Mouse (Mus musculus): ENCODE data around the gene Gpr89. TPM values are rescaled to one million over a fixed set of nuclear protein-coding genes. Genes with fewer than 3 reads are reported as not detected.

Gpr89 gene
- polyA plus RNA-seq (2015; fragmentation: Nextera tagmentation; extraction: Ambion mirVana) = 38.5 and 41.6 TPM in 2 replicates

- H3K9ac ChIP-seq = peak within 1 kb of the TSS; percentile 91
- whole genome bisulfite sequencing = under 1% methylated on average over 40 of the region's 40 CpGs
- H3K4me2 ChIP-seq = peak within 1 kb of the TSS; percentile 71
- H3K36me3 ChIP-seq = no peaks in the 10 kb centered on the region
- peak; percentile 98 for ATAC-seq (ENCODE audit: low FRiP score, low read depth)
- peaks cover 15% of the 10 kb centered on the region for H3K4me1 ChIP-seq (replicated peaks)
- peaks cover 10% of the 10 kb centered on the region; the same call in 1 of the 2 replicates for H3K27me3 ChIP-seq
- peak within 1 kb of the TSS; percentile 71 for H3K27ac ChIP-seq (replicated peaks)
- no peaks in the 10 kb centered on the region for H3K9me3 ChIP-seq
- H3K4me3 ChIP-seq = peak within 1 kb of the TSS; percentile 86
Measured at GRCm38 (mm10) chr3:96904851-96905541, at the start of gene Gpr89. Gene Gpr89 (minus strand): TSS chr3:96905346.

GRCm38 (mm10) chr3:96953489-96954233 lies 48.5 kb upstream of the Gpr89 start:
- no peaks in the 10 kb centered on the region for H3K9me3 ChIP-seq
- ATAC-seq (ENCODE audit: low FRiP score, low read depth) = no peak
- H3K9ac ChIP-seq = no peak overlapping the region
- H3K4me1 ChIP-seq (replicated peaks) = no peaks in the 10 kb centered on the region
- H3K4me3 ChIP-seq = no peak overlapping the region
- no peaks in the 10 kb centered on the region for H3K27me3 ChIP-seq
- H3K36me3 ChIP-seq = no peaks in the 10 kb centered on the region
- peak overlapping the region; percentile 7; the same call in 1 of the 2 replicates for H3K4me2 ChIP-seq
- 44% methylated on average over 14 of the region's 14 CpGs for WGBS
- no peak overlapping the region for H3K27ac ChIP-seq (replicated peaks)

- H3K36me3 ChIP-seq = no peaks in the 10 kb centered on the region
- no peaks in the 10 kb centered on the region for H3K27me3 ChIP-seq
- no peak overlapping the region for H3K4me2 ChIP-seq
- no peaks in the 10 kb centered on the region for H3K9me3 ChIP-seq
- H3K4me3 ChIP-seq = no peak overlapping the region
- ATAC-seq (ENCODE audit: low FRiP score, low read depth) = no peak
- 89% methylated on average over 2 of the region's 2 CpGs for WGBS
- H3K9ac ChIP-seq = no peak overlapping the region
- H3K27ac ChIP-seq (replicated peaks) = no peak overlapping the region
- peaks cover 14% of the 10 kb centered on the region for H3K4me1 ChIP-seq (replicated peaks)
Measured at GRCm38 (mm10) chr3:96942706-96943105, 37.6 kb upstream of the Gpr89 start.

- H3K9me3 ChIP-seq = no peaks in the 10 kb centered on the region
- H3K4me3 ChIP-seq = peak overlapping the region; percentile 26
- peak overlapping the region; percentile 51 for H3K4me2 ChIP-seq
- H3K27ac ChIP-seq (replicated peaks) = no peak overlapping the region
- peak; percentile 88 for ATAC-seq (ENCODE audit: low FRiP score, low read depth)
- H3K9ac ChIP-seq = no peak overlapping the region
- H3K4me1 ChIP-seq (replicated peaks) = peaks cover 22% of the 10 kb centered on the region
- WGBS = 7% methylated on average over 11 of the region's 11 CpGs
- H3K27me3 ChIP-seq = 0 out of 2 replicates have a peak, but pooled peaks cover 5% of the 10 kb centered on the region
- H3K36me3 ChIP-seq = no peaks in the 10 kb centered on the region
Measured at GRCm38 (mm10) chr3:96938738-96939137, 33.6 kb upstream of the Gpr89 start.

- Histone ChIP-seq H3K36me3 (no peaks in the 10 kb centered on the region), H3K4me2 (peak overlapping the region; percentile 9; the same call in 1 of the 2 replicates), H3K27ac (replicated peaks) (peak overlapping the region; percentile 28; the same call in 1 of the 2 replicates), H3K9me3 (no peaks in the 10 kb centered on the region), H3K4me1 (replicated peaks) (peaks cover 22% of the 10 kb centered on the region), H3K4me3 (no peak overlapping the region), H3K27me3 (0 out of 2 replicates have a peak, but pooled peaks cover 5% of the 10 kb centered on the region), H3K9ac (no peak overlapping the region)
- ATAC-seq (ENCODE audit: low FRiP score, low read depth) = peak; percentile 80
- 4% methylated on average over 5 of the region's 5 CpGs for WGBS
Measured at GRCm38 (mm10) chr3:96937606-96938005, 32.5 kb upstream of the Gpr89 start.

GRCm38 (mm10) chr3:96936241-96936640 lies 31.1 kb upstream of the Gpr89 start:
- Histone ChIP-seq H3K36me3 (no peaks in the 10 kb centered on the region), H3K9ac (no peak overlapping the region), H3K27me3 (0 out of 2 replicates have a peak, but pooled peaks cover 5% of the 10 kb centered on the region), H3K4me3 (no peak overlapping the region), H3K27ac (replicated peaks) (no peak overlapping the region), H3K9me3 (no peaks in the 10 kb centered on the region), H3K4me2 (no peak overlapping the region), H3K4me1 (replicated peaks) (peaks cover 25% of the 10 kb centered on the region)
- no peak for ATAC-seq (ENCODE audit: low FRiP score, low read depth)
- 8% methylated on average over 6 of the region's 6 CpGs for WGBS

- Histone ChIP-seq H3K4me1 (replicated peaks) (peaks cover 11% of the 10 kb centered on the region; the same call in 1 of the 2 replicates), H3K9me3 (no peaks in the 10 kb centered on the region), H3K4me3 (no peak overlapping the region), H3K36me3 (no peaks in the 10 kb centered on the region), H3K9ac (no peak overlapping the region), H3K4me2 (peak overlapping the region; percentile 24; the same call in 1 of the 2 replicates), H3K27me3 (0 out of 2 replicates have a peak, but pooled peaks cover 5% of the 10 kb centered on the region), H3K27ac (replicated peaks) (no peak overlapping the region)
- ATAC-seq (ENCODE audit: low FRiP score, low read depth) = peak; percentile 69; the same call in 1 of the 2 replicates
- WGBS = 13% methylated on average over 5 of the region's 5 CpGs
Measured at GRCm38 (mm10) chr3:96931261-96931681, 26.1 kb upstream of the Gpr89 start.

- WGBS = 74% methylated on average over 6 of the region's 6 CpGs
- H3K36me3 ChIP-seq = no peaks in the 10 kb centered on the region
- H3K4me1 ChIP-seq (replicated peaks) = peaks cover 4% of the 10 kb centered on the region; the same call in 1 of the 2 replicates
- no peak for ATAC-seq (ENCODE audit: low FRiP score, low read depth)
- H3K27ac ChIP-seq (replicated peaks) = no peak within 1 kb of the TSS
- no peak within 1 kb of the TSS for H3K4me3 ChIP-seq
- H3K27me3 ChIP-seq = no peaks in the 10 kb centered on the region
- no peak within 1 kb of the TSS for H3K4me2 ChIP-seq
- no peaks in the 10 kb centered on the region for H3K9me3 ChIP-seq
- H3K9ac ChIP-seq = no peak within 1 kb of the TSS
Measured at GRCm38 (mm10) chr3:96925920-96926319, 20.8 kb upstream of the Gpr89 start, which contains the start of gene Gja8. Gene Gja8 (minus strand): TSS chr3:96926020.

- no peak for ATAC-seq (ENCODE audit: low FRiP score, low read depth)
- Histone ChIP-seq H3K9me3 (no peaks in the 10 kb centered on the region), H3K36me3 (no peaks in the 10 kb centered on the region), H3K4me1 (replicated peaks) (no peaks in the 10 kb centered on the region), H3K4me2 (no peak overlapping the region), H3K27me3 (no peaks in the 10 kb centered on the region), H3K4me3 (no peak overlapping the region), H3K9ac (no peak overlapping the region), H3K27ac (replicated peaks) (no peak overlapping the region)
- 90% methylated on average over 4 of the region's 4 CpGs for WGBS
Measured at GRCm38 (mm10) chr3:96924631-96925030, 19.5 kb upstream of the Gpr89 start.

- no peak overlapping the region for H3K9ac ChIP-seq
- 81% methylated on average over 7 of the region's 7 CpGs for WGBS
- H3K4me2 ChIP-seq = no peak overlapping the region
- ATAC-seq (ENCODE audit: low FRiP score, low read depth) = no peak
- H3K9me3 ChIP-seq = no peaks in the 10 kb centered on the region
- no peaks in the 10 kb centered on the region for H3K27me3 ChIP-seq
- no peak overlapping the region for H3K4me3 ChIP-seq
- no peaks in the 10 kb centered on the region for H3K4me1 ChIP-seq (replicated peaks)
- H3K27ac ChIP-seq (replicated peaks) = no peak overlapping the region
- no peaks in the 10 kb centered on the region for H3K36me3 ChIP-seq
Measured at GRCm38 (mm10) chr3:96920991-96921390, 15.8 kb upstream of the Gpr89 start.

GRCm38 (mm10) chr3:96905592-96905991 lies 446 bp upstream of the Gpr89 start:
- peak overlapping the region; percentile 91 for H3K9ac ChIP-seq
- ATAC-seq (ENCODE audit: low FRiP score, low read depth) = peak; percentile 31; the same call in 1 of the 2 replicates
- H3K27ac ChIP-seq (replicated peaks) = no peak overlapping the region

GRCm38 (mm10) chr3:96904393-96904792 lies 753 bp downstream of the Gpr89 start, which contains the start of gene Gja5:
Gene Gja5 (plus strand): TSS chr3:96904693.
- H3K9ac ChIP-seq = peak within 1 kb of the TSS; percentile 91
- peak within 1 kb of the TSS; percentile 71 for H3K27ac ChIP-seq (replicated peaks)
- H3K36me3 ChIP-seq = no peaks in the 10 kb centered on the region
- peak within 1 kb of the TSS; percentile 71 for H3K4me2 ChIP-seq
- peaks cover 10% of the 10 kb centered on the region; the same call in 1 of the 2 replicates for H3K27me3 ChIP-seq
- peak within 1 kb of the TSS; percentile 86 for H3K4me3 ChIP-seq
- H3K9me3 ChIP-seq = no peaks in the 10 kb centered on the region
- no peak for ATAC-seq (ENCODE audit: low FRiP score, low read depth)
- 14% methylated on average over 14 of the region's 14 CpGs for WGBS
- peaks cover 15% of the 10 kb centered on the region for H3K4me1 ChIP-seq (replicated peaks)

More at GRCm38 (mm10) chr3:96905592-96905991, 446 bp upstream of the Gpr89 start:
- peak overlapping the region; percentile 71 for H3K4me2 ChIP-seq
- H3K4me1 ChIP-seq (replicated peaks) = peaks cover 15% of the 10 kb centered on the region
- 47% methylated on average over 9 of the region's 9 CpGs for WGBS
- H3K27me3 ChIP-seq = peaks cover 10% of the 10 kb centered on the region; the same call in 1 of the 2 replicates
- no peaks in the 10 kb centered on the region for H3K36me3 ChIP-seq
- H3K9me3 ChIP-seq = no peaks in the 10 kb centered on the region
- H3K4me3 ChIP-seq = peak overlapping the region; percentile 86
